Mouse (Mus musculus): ENCODE measurements at regions not wholly inside any gene's neighbourhood (a gene's known extent, or its start where the extent isn't known, plus 50 kb on each side); places are given as distances from the start of the nearest gene placed in this dataset.

DNA sequence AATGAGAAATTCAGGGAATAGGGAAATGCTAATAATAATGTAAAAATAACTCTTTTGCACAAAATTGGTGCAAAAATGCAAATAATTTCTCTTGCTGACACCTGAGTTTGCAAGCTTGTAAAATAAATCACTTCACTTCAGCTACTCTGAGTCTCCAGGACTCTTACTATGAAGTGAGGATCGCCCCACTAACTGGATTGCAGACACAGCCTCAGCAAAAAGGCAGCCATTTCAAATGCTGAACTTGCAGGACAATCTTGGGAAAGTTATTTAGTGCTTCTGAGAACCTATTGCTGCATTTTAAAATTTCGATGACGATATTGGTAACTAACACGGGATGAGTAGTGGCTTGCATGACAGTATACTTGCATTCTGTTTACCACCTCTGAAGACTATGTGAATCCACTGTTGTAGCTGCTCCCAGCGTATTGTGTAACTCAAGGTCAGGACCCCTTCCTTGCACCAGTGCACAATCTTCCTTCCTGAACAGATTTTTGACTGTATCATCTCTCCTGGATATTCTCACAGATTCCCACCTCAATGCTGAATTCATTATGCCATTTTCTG is 3051.4 kb upstream of the Lrrc6 start:
- TF ChIP-seq CTCF (IDR thresholded peaks at IDR 0.05; ENCODE audit: control insufficient read depth, insufficient read depth, insufficient read length) = no peak
- TF ChIP-seq USF1 (IDR thresholded peaks at IDR 0.05; ENCODE audit: low read depth) = no peak
- no peak for TF ChIP-seq MYOD1 (IDR thresholded peaks at IDR 0.05; ENCODE audit: control insufficient read depth, insufficient read length, low read depth)
- no peak for TF ChIP-seq MYOG (IDR thresholded peaks at IDR 0.05; ENCODE audit: control insufficient read depth, extremely low read depth, insufficient read length)
- no peak for TF ChIP-seq MAX (IDR thresholded peaks at IDR 0.05)
- no peak for TF ChIP-seq FOSL1 (IDR thresholded peaks at IDR 0.05; ENCODE audit: insufficient read depth, low read length, poor library complexity, severe bottlenecking)
- no peak for TF ChIP-seq CEBPB (IDR thresholded peaks at IDR 0.05; ENCODE audit: low read depth)

All from C2C12 (cell line).